Mouse (Mus musculus) large intestine, adult 2 months (tissue): Measurements from ENCODE around the gene Klhdc1. TPM values are rescaled to one million over a fixed set of nuclear protein-coding genes. Genes with fewer than 3 reads are reported as not detected.

Experiments used
- DNase-seq: peaks from one replicate; pipeline ENCODE4 v3.0.0-alpha.2; 2012; ENCODE audit warnings: low read depth, low spot score
- WGBS: fragments of 180-500 bp; shearing (Covaris S2); methylation state at CpG from one replicate; pipeline ENCODE4 v1.1.7; 2018; 5-methylcytosine and 5-hydroxymethylcytosine counted together
- polyA plus RNA-seq: library from polyadenylated mRNA; depleted of rRNA; stranded (reverse); fragments of >200 nt; gene quantifications from 2 replicates; pipeline ENCODE4 v1.2.3, GENCODE M21; 2012

The Klhdc1 gene
- polyA plus RNA-seq, 1 experiment = 0.41 TPM

GRCm38 (mm10) chr12:69292401-69292800, 51.4 kb downstream of the Klhdc1 start:
- DNase-seq = no peak
- 89% methylated on average over 6 of the region's 6 CpGs for WGBS

- no peak for DNase-seq
- 31% methylated on average over 2 of the region's 2 CpGs for WGBS
Observed at GRCm38 (mm10) chr12:69293815-69294214, 52.8 kb downstream of the Klhdc1 start.

- no peak for DNase-seq
- 82% methylated on average over 2 of the region's 2 CpGs for WGBS
Observed at GRCm38 (mm10) chr12:69294936-69295335, 54.0 kb downstream of the Klhdc1 start.

- 91% methylated on average over 4 of the region's 4 CpGs for WGBS
- no peak for DNase-seq
Observed at GRCm38 (mm10) chr12:69295651-69296050, 54.7 kb downstream of the Klhdc1 start.

- DNase-seq = peak; percentile 25
Observed at GRCm38 (mm10) chr12:69296511-69297410, 55.8 kb downstream of the Klhdc1 start, which contains the start of gene Klhdc2. Gene Klhdc2, plus strand, starts transcription at chr12:69296681.

GRCm38 (mm10) chr12:69297411-69298150, 56.6 kb downstream of the Klhdc1 start:
- no peak for DNase-seq

More at GRCm38 (mm10) chr12:69296511-69297410, 55.8 kb downstream of the Klhdc1 start, which contains the start of gene Klhdc2:
- WGBS = under 1% methylated on average over 98 of the region's 98 CpGs

GRCm38 (mm10) chr12:69298281-69298680, 57.3 kb downstream of the Klhdc1 start:
- WGBS = 80% methylated on average over 4 of the region's 4 CpGs
- no peak for DNase-seq

More at GRCm38 (mm10) chr12:69297411-69298150, 56.6 kb downstream of the Klhdc1 start:
- 14% methylated on average over 20 of the region's 20 CpGs for WGBS

GRCm38 (mm10) chr12:69299231-69299630, 58.3 kb downstream of the Klhdc1 start:
- whole genome bisulfite sequencing = 16% methylated on average over 12 of the region's 12 CpGs

GRCm38 (mm10) chr12:69299831-69300230, 58.9 kb downstream of the Klhdc1 start:
- no peak for DNase-seq
- WGBS = 84% methylated on average over 3 of the region's 3 CpGs

More at GRCm38 (mm10) chr12:69299231-69299630, 58.3 kb downstream of the Klhdc1 start:
- peak; percentile 37 for DNase-seq

GRCm38 (mm10) chr12:69300391-69300790, 59.4 kb downstream of the Klhdc1 start:
- 100% methylated on average over 2 of the region's 2 CpGs for WGBS
- DNase-seq = no peak

- 94% methylated on average over 12 of the region's 12 CpGs for WGBS
- no peak for DNase-seq
Observed at GRCm38 (mm10) chr12:69302171-69302570, 61.2 kb downstream of the Klhdc1 start.

- no peak for DNase-seq
- 85% methylated on average over 2 of the region's 2 CpGs for WGBS
Observed at GRCm38 (mm10) chr12:69304051-69304450, 63.1 kb downstream of the Klhdc1 start.

GRCm38 (mm10) chr12:69306333-69306732, 65.4 kb downstream of the Klhdc1 start:
- DNase-seq = no peak
- 91% methylated on average over 7 of the region's 7 CpGs for WGBS

GRCm38 (mm10) chr12:69309659-69310058, 68.7 kb downstream of the Klhdc1 start:
- 96% methylated on average over 4 of the region's 4 CpGs for WGBS
- no peak for DNase-seq

- no peak for DNase-seq
Observed at GRCm38 (mm10) chr12:69318431-69318830, 77.5 kb downstream of the Klhdc1 start.

- 89% methylated on average over 3 of the region's 3 CpGs for WGBS
- no peak for DNase-seq
Observed at GRCm38 (mm10) chr12:69331187-69331586, 90.2 kb downstream of the Klhdc1 start.

GRCm38 (mm10) chr12:69332147-69332546, 91.2 kb downstream of the Klhdc1 start:
- WGBS = 49% methylated on average over 1 of the region's 1 CpGs
- no peak for DNase-seq

- DNase-seq = no peak
- 83% methylated on average over 2 of the region's 2 CpGs for WGBS
Observed at GRCm38 (mm10) chr12:69333547-69333946, 92.6 kb downstream of the Klhdc1 start.
